Mouse (Mus musculus) heart, embryonic 14.5 days (tissue): ENCODE measurements around the gene Slc30a4. TPM values are rescaled to one million over a fixed set of nuclear protein-coding genes. Genes with fewer than 3 reads are reported as not detected.

Source experiments
- microRNA counts: library from miRNA; unstranded; fragments of <30 nt; microRNA quantifications from one replicate; lab custom pipeline; 2016
- microRNA-seq: library from miRNA; unstranded; fragments of <30 nt; microRNA quantifications from one replicate; pipeline ENCODE4, GENCODE M21; 2016
- polyA plus RNA-seq: library from polyadenylated mRNA; unstranded; fragments of >200 nt; fragmentation: Nextera tagmentation; extraction: Ambion mirVana; gene quantifications from 2 replicates; pipeline ENCODE4 v1.2.1, GENCODE M21; 2014

The Slc30a4 gene
- polyA plus RNA-seq, 1 experiment from 2014 or later: 10.9 TPM

MicroRNA genes within 50 kb of the gene (microRNA counts, 519-probe panel; counts per million panel counts)
- 322 counts per million, percentile 70 among the panel's probes with 10 or more counts for microRNA mmu-miR-147 (lab: Ali Mortazavi, UCI)

Small RNAs within 50 kb of the gene (microRNA-seq; reads per million reads assigned to microRNA genes)
- gene Mir147: 3.6 reads per million, percentile 9 among the genes with 10 or more reads in this experiment

Other genes with a start within 250 kb of the Slc30a4 start
- gene Gm14085, start 217.7 kb downstream of the Slc30a4 start, polyA plus RNA-seq: not detected in 2 replicates
- 13.2 and 19.0 TPM in 2 replicates for gene Gatm, start 91.4 kb downstream of the Slc30a4 start, polyA plus RNA-seq
- not detected in 2 replicates for gene AA467197, start 65.7 kb downstream of the Slc30a4 start, polyA plus RNA-seq
- gene Bloc1s6, start 35.8 kb upstream of the Slc30a4 start, polyA plus RNA-seq: 31.3 and 33.5 TPM in 2 replicates
- gene Sqor, start 62.6 kb upstream of the Slc30a4 start, polyA plus RNA-seq: 7.5 and 8.3 TPM in 2 replicates